Mouse (Mus musculus): ENCODE data around the gene Fads2.
A peak's percentile ranks its signal among the peaks of the same experiment; 100 is the strongest.

Gene Fads2

DNA sequence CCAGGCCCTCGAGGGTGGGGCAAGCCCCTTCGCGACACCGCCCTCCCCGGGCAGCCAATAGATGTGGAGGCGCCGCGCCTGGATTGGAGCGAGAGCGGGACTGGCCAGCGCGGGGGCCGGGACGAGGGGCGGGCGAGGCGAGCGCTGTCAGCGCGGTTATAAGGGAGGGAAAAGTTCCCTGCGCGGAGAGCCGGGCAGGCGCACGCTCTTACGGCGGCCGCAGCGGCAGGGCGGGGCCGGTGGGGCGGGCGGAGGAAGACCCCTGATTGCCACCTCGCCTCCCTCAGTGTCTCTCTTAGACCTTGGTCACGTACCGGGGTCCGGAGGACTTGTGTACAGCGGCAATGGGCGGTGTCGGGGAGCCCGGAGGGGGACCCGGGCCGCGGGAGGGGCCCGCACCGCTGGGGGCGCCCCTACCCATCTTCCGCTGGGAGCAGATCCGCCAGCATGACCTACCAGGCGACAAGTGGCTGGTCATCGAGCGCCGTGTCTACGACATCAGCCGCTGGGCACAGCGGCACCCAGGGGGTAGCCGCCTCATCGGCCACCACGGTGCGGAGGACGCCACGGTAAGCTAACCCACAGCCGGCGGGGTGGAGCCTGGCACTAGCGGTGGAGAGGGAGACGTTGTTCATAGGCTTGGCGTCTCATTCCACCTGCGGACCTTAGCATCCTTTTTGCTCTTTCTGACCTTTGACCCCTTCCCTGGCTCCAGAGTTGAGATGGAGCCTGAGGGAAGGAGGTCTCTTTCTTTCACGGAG lies 60.0 kb downstream of the Fads2 start, which contains the start of gene Fads3:
Gene Fads3, plus strand, starts transcription at position 182 of the 761 bp plus-strand sequence.
- peak; percentile 67 to 77 for DNase-seq (ENCODE audit: low spot score in 2 of 2)

DNA sequence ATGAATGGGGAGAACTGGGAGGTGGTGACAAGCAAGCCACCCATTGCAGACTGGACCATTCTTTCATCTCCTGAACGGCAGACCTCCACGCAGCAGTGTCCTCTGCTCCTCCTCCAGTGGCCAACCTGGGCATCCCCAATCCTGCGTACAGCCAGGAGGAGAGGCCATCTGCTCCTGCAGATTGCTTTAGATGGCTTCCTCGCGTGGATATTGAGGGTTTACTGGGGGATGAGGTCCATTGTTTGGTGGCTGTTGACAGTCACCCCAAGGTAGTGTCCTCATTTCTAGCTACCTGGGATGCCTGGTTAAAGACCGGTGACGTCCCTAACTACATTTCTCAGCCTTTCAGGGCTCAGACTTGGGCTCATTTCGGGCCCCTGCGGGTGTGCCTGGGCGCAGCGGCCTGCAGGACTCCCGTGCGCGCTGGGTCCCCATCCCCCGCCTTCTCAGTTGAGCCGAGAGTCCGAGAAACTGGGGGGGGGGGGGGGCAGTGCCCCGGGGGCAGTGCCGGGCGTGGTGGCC lies 60.6 kb downstream of the Fads2 start:
- peak; percentile 15 to 21 for DNase-seq (ENCODE audit: low spot score in 2 of 2)

DNA sequence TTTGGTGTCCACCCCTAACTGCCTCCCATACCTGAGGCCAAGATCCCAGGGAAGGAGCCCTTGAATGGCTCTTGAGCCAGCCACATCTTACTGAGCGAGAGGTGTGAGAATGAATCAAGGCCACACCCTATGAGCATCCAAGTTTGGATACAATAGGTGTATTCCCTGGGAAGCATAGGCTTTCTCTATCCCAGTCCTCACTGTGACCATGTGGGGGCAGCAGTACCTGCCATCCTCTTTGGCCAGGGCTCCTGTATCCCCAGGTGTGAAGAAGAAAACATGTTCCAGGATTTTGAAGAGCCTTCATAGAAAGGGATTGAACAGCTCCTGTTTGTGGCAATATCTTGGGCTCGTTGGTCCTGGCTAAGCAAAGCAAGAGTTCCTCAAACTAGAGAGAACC lies 61.9 kb downstream of the Fads2 start:
- no peak for DNase-seq (ENCODE audit: low spot score in 2 of 2)

DNA sequence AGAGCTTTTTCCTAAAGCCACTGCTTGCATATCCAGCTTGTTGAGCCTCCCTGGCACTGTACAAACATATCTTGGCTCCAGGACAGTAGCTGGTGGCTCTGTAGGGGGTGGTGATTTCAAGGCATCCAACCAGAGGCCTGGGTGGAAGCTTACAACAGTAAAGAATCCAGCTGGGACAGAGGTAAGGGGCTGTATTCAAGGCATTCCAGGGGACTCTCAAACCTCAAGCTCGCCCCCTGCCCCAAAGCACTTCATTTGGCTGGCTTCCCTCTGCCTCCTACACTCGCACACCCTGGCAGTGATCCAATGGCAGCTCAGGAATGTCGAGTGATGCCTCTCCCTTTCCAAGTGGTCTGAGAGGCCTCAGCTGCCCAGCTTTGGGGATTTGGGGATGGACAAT lies 62.6 kb downstream of the Fads2 start:
- DNase-seq (ENCODE audit: low spot score in 2 of 2) = no peak

- no peak for DNase-seq (ENCODE audit: low spot score in 2 of 2)
Measured at GRCm38 (mm10) chr19:10038364-10038763, 63.2 kb downstream of the Fads2 start.

GRCm38 (mm10) chr19:10037534-10037933 lies 64.0 kb downstream of the Fads2 start:
- DNase-seq (ENCODE audit: low spot score in 2 of 2) = no peak

GRCm38 (mm10) chr19:10034785-10035447 lies 66.6 kb downstream of the Fads2 start:
- peak; percentile 78 to 80 for DNase-seq (ENCODE audit: low spot score in 2 of 2)

DNA sequence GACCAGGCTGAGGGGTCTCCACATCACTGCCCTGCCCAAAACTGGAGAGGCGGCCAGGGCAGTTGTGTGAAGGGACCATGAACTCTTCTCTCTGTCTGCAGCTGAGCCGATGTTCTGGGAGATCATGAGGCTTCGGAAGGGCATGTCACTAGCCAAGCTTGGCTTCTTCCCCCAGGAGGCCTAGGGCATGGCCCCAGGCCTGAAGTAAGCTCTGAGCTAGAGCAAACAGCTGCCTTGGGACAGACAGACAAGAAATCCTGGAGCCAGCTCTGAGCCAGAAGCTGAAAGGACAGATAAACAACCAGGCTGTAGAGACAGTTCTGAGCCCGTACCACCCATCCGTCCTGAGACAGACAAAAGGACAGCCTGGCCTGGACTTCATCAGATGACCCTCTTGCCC lies 67.2 kb downstream of the Fads2 start:
- DNase-seq (ENCODE audit: low spot score in 2 of 2) = no peak

DNA sequence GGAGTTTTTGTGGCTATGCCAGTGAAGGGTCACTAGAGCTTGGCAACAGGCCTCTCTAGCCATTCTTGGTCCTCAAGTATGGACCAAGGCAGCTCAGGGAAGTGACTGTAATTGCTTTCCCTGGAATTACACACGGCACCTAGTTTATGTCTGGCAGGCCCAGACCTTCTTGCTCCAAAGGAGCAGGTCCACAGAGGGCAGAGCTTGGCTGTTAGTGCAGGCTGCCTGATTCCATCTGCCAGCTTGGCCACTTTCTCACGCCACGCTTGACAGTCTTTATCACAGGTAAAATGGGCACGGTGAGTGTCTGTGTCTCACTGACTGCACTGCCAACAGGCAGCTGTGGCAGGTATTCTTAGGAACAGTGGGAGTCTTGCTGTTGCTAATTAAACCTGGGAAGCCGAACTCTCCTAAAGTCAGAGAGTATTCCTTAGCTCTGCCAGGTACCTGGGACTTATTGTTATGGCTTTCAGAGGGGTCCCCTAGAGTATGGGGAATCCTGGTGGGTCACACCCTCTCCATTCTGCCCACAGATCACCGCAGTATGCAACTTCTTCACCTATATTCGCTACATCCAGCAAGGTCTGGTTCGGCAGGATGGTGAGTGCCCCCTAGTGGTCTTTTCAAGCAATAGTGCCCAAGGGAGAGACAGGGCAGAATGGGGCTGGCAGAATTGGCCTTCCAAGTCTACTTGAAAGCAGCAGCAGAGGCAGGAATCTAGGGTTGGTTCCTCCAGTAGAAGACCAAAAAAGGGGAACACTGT lies 68.2 kb downstream of the Fads2 start:
- peak; percentile 62 to 69 for DNase-seq (ENCODE audit: low spot score in 2 of 2)

DNA sequence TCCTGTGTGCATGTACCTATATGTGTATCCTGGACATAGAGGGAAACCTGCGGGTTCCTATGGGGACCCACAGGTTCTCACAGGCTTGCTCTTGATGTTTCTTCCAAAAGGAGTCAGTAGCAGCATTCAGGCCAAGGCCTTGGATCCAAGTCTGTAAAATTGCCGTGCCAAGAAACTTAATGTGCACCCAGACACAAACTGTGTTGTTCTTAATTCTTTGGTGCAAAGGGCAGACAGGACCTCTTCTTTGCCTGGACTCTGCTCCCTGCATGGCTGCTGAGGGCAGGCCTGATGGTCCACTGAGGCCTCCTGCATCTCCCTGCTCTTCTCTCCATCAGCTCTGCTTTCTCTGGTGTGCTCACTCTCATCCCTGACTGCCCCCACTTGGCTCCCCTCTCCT lies 71.8 kb downstream of the Fads2 start:
- DNase-seq (ENCODE audit: low spot score in 2 of 2) = no peak

- peak in 1 of 2 experiments; percentile 44 for DNase-seq (ENCODE audit: low spot score in 2 of 2)
Measured at GRCm38 (mm10) chr19:10025169-10025875, 76.2 kb downstream of the Fads2 start.

GRCm38 (mm10) chr19:10023304-10023758 lies 78.2 kb downstream of the Fads2 start:
- no peak for DNase-seq (ENCODE audit: low spot score in 2 of 2)

GRCm38 (mm10) chr19:10022414-10023303 lies 78.9 kb downstream of the Fads2 start:
- DNase-seq (ENCODE audit: low spot score in 2 of 2) = peak; percentile 45 to 66

DNA sequence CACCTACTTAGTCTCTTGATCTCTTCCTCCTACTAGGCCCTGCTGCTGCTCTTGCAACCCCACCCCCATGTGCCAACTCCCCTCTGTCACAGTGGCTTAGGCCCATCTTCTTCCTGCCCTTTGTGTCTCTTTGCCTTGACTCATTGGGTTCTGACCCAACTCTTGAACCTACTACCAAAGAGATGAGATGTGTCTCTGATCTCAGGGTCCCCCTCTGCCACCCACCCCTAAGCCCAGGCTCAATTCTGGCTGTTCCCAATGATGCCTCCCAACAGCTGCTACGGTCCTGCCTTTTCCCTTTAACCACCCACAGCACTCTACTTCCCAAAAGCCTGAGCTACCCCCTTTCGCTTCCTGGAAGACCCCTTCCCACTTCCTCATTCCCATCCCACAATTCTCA lies 79.6 kb downstream of the Fads2 start:
- no peak for DNase-seq (ENCODE audit: low spot score in 2 of 2)

DNA sequence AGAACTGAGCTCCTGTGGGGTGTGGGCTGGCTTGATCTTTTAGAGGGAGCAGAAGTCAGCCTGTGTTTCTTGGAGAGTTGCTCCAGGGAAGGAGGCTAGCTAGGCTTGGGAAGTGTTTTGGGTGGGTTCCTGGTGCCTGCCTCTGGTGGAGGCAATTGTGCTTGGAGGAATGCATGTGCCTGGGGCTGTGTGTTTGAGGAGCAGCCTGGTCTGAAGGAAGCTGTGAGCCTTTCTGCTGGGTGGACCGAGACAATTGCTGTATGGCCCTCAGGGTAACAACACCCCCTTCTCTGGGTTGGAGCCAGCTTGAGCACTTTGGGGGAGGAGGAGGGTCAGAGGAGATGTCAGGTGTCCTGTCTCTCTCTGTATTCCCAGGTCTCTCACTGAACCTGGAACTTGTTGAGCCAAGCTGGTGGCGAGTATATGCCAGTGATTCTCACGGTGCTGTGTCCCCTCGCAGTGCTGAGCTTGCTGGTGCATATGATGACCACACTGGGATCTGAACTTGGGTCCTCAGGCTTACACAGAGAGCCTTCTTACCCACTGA lies 82.3 kb downstream of the Fads2 start:
- no peak for DNase-seq (ENCODE audit: low spot score in 2 of 2)

DNA sequence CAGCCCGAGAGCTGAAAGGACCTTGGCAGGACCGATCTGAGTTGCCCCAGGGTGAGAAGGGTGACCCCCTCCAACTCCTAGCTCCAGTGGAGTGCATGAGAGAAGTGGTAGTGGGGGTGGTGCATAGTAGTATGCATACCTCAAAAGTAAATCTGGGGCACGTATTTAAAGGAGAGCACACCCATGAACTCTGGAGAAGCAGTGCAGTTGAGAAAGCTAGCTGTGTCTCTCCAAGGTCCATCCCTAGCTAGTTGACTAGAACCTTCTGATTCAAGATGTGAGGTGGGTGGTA lies 83.1 kb downstream of the Fads2 start:
- no peak for DNase-seq (ENCODE audit: low spot score in 2 of 2)

DNA sequence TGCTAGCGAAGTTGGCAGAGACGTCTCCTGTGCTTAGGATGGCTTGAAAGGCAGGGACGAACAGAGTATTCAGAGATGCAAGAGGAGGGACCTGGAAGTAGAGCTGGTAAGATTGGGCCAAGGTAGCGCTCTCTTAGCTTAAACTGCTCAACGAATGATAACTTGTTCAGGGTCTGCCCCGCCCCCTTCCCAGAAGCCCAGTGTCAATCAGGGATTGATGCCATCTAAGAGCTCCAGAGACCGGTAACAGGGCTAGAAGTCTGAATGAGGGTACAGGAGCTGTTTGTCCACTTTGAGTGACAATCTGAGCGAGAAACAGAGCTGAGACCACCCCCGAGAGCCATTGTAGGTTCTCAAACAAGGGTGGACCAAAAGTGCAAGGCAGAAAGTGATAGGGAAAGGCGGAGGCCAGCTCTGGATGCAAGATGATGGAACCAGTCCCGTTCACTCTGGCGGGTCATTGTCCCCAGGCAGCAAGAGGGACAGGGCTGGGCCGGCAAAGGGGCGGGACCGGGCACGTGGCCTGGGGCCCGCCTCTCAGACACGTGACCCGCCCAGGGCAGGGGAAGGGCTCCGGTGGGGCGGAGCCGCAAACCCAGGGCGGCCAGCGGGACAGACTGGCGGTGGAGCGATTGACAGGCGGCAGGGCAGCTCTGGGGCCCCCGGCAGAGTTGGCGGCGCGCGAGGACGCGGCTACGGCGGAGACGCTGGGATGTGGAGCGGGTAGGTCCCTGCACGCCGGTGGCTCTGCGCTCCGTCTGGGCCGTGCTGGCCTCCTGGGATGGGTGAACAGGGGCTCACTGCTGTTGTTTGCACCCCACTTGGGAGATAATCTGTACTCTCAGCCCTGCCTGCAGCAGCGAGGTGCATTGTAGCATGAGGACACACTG lies 83.7 kb downstream of the Fads2 start:
- peak; percentile 74 to 76 for DNase-seq (ENCODE audit: low spot score in 2 of 2)

DNA sequence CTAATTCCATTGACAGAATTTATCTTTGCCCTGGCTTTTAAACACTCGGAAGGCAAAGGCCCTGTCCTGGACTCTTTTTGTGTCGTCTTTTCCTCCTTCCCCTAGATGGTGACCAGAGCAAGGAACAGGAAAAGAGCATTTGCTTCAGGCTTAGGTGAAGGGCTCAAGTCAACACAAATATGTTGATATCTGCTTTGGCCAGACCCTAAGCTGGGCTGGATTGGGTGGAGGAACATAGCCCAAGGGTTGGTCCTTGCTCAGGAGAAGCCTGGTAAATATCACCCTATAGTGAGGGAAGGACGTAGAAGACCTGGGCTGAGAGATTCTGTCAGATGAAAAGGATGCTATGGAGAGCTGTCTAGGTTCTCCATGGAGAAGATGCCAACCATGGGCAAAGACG lies 85.4 kb downstream of the Fads2 start:
- DNase-seq (ENCODE audit: low spot score in 2 of 2) = no peak

GRCm38 (mm10) chr19:10015442-10015841 lies 86.1 kb downstream of the Fads2 start:
- DNase-seq (ENCODE audit: low spot score in 2 of 2) = no peak
